Mouse (Mus musculus) limb, embryonic 14.5 days (tissue): ENCODE measurements at regions not wholly inside any gene's neighbourhood (a gene's known extent, or its start where the extent isn't known, plus 50 kb on each side); places are given as distances from the start of the nearest gene placed in this dataset.

Experiments used
- ATAC-seq: fragments of 200-750 bp; cut with Nextera tagmentation; 2 replicates; pipeline ENCODE4 v1.8.0; 2017; ENCODE audit warnings: low read depth, moderate number of reproducible peaks, moderate TSS enrichment; ENCODE audit not compliant: low FRiP score
- DNase-seq: peaks from one replicate; pipeline ENCODE4 v3.0.0-alpha.2; 2015; ENCODE audit warnings: low spot score
- H3K27ac ChIP-seq: fragments of 300-500 bp; sonication (generic); replicated peaks from 2 replicates; pipeline ENCODE4 v1.5.1; 2014; ENCODE audit warnings: low read depth, mild to moderate bottlenecking, low read length, moderate library complexity, mixed read lengths
- H3K27me3 ChIP-seq: fragments of 300-500 bp; sonication (generic); 2 replicates; pipeline ENCODE4 v1.6.1; 2014; ENCODE audit warnings: low read length, mixed read lengths; ENCODE audit not compliant: control insufficient read depth, insufficient read depth
- H3K36me3 ChIP-seq: fragments of 300-500 bp; sonication (generic); 2 replicates; pipeline ENCODE4 v1.6.1; 2014; ENCODE audit warnings: mild to moderate bottlenecking, low read length, moderate library complexity, mixed read lengths; ENCODE audit not compliant: control insufficient read depth, insufficient read depth
- H3K4me1 ChIP-seq: fragments of 300-500 bp; sonication (generic); 2 replicates; pipeline ENCODE4 v1.6.1; 2014; ENCODE audit warnings: antibody characterized with exemption, low read length, mixed read lengths; ENCODE audit not compliant: control insufficient read depth, insufficient read depth
- H3K4me2 ChIP-seq: fragments of 300-500 bp; sonication (generic); replicated peaks from 2 replicates; pipeline ENCODE4 v1.6.1; 2014; ENCODE audit warnings: low read depth, mild to moderate bottlenecking, low read length, moderate library complexity; ENCODE audit not compliant: severe bottlenecking
- H3K4me3 ChIP-seq: fragments of 300-500 bp; sonication (generic); replicated peaks from 2 replicates; pipeline ENCODE4 v1.5.1; 2014; ENCODE audit warnings: low read length
- H3K9ac ChIP-seq: fragments of 300-500 bp; sonication (generic); 2 replicates; pipeline ENCODE4 v1.6.1; 2014; ENCODE audit warnings: mild to moderate bottlenecking, low read depth, low read length, moderate library complexity; ENCODE audit not compliant: severe bottlenecking
- H3K9me3 ChIP-seq: fragments of 300-500 bp; sonication (generic); 2 replicates; pipeline ENCODE4 v1.6.1; 2016; ENCODE audit warnings: low read length; ENCODE audit not compliant: control insufficient read depth
- POLR2A ChIP-seq: fragments of 200-500 bp; IDR thresholded peaks from 2 replicates; pipeline ENCODE4 v1.8.0; 2012; ENCODE audit warnings: inconsistent platforms, mild to moderate bottlenecking, moderate library complexity, borderline replicate concordance; ENCODE audit not compliant: insufficient read depth, insufficient read length; ENCODE audit errors: extremely low read depth
- WGBS: fragments of 180-500 bp; shearing (Covaris S2); extraction: QIAGEN DNeasy Blood & Tissue Kit; methylation state at CpG from one replicate; pipeline ENCODE4 v1.1.7; 2014; 5-methylcytosine and 5-hydroxymethylcytosine counted together

- DNase-seq (no peak), ATAC-seq (no peak)
- TF ChIP-seq POLR2A, result no peak
- Histone ChIP-seq H3K4me3 (no peak overlapping the region), H3K36me3 (no peaks in the 10 kb centered on the region), H3K4me1 (no peaks in the 10 kb centered on the region), H3K4me2 (no peak overlapping the region), H3K9me3 (no peaks in the 10 kb centered on the region), H3K27ac (no peak overlapping the region), H3K27me3 (no peaks in the 10 kb centered on the region), H3K9ac (no peak overlapping the region)
- WGBS, result 44% methylated on average over 1 of the region's 1 CpGs
Measured at GRCm38 (mm10) chr6:4445906-4446305, 58.7 kb upstream of the Col1a2 start.

GRCm38 (mm10) chr6:4451227-4451626 is 53.4 kb upstream of the Col1a2 start:
- no peak for TF ChIP-seq POLR2A
- no peak for DNase-seq
- no peaks in the 10 kb centered on the region for H3K9me3 ChIP-seq
- no peak overlapping the region for H3K4me2 ChIP-seq
- no peaks in the 10 kb centered on the region for H3K27me3 ChIP-seq
- WGBS, result 92% methylated on average over 2 of the region's 2 CpGs
- ATAC-seq, result no peak
- no peaks in the 10 kb centered on the region for H3K36me3 ChIP-seq
- no peak overlapping the region for H3K9ac ChIP-seq
- no peak overlapping the region for H3K27ac ChIP-seq
- H3K4me1 ChIP-seq, result peaks cover 10% of the 10 kb centered on the region
- H3K4me3 ChIP-seq, result no peak overlapping the region
